Comparison of ENCODE assay signal across 8 mouse cellular contexts in genomic region chr10:62601053-62601791, GRCm38 (mm10). TPM values are rescaled to one million over a fixed set of nuclear protein-coding genes. Genes with fewer than 3 reads are reported as not detected.
A peak's percentile ranks its signal among the peaks of the same experiment; 100 is the strongest.
DNase-seq lines count a peak whose midpoint lies in the region; ATAC-seq and TF ChIP-seq lines count a peak whose summit lies in the region.

No protein-coding gene starts in this region.

- no peak for TF ChIP-seq POLR2A in lung, adult 2 months (IDR thresholded peaks at IDR 0.05; ENCODE audit: borderline replicate concordance, extremely low read depth, low read depth, low read length)

- DNase-seq in lung, adult 2 months = no peak
- no peak for DNase-seq in lung, adult 18-20 months
- DNase-seq in ZHBTc4 (ENCODE audit: low read depth, low spot score) = peak; percentile 29
- peak; percentile 8 for DNase-seq in forebrain, postnatal 0 days
- no peak for DNase-seq in layer of hippocampus, postnatal 36 days
- DNase-seq in urinary bladder, adult 2 months (ENCODE audit: low spot score) = no peak
- DNase-seq in left cerebral cortex, postnatal 4 days = no peak

- intact Hi-C loops in left cerebral cortex, postnatal 4 days (cut with DNase I) = no loop called here

- H3K9ac ChIP-seq in forebrain, postnatal 0 days = peak overlapping the region; percentile 70
- H3K9ac ChIP-seq in liver, embryonic 16.5 days (ENCODE audit: low read depth, low read length) = peak overlapping the region; percentile 54

- peak overlapping the region; percentile 77 for H3K4me2 ChIP-seq in forebrain, postnatal 0 days (ENCODE audit: low read depth)
- peak overlapping the region; percentile 99 for H3K4me2 ChIP-seq in liver, embryonic 16.5 days (ENCODE audit: low read depth, low read length)

- peak overlapping the region; percentile 39 for H3K4me3 ChIP-seq in lung, adult 2 months (replicated peaks; ENCODE audit: extremely low read depth, low read depth, low read length)
- peak overlapping the region; percentile 88 for H3K4me3 ChIP-seq in forebrain, postnatal 0 days (ENCODE audit: low read depth, low read length)
- H3K4me3 ChIP-seq in liver, embryonic 16.5 days (ENCODE audit: low read depth, low read length) = peak overlapping the region; percentile 71

- no peaks in the 10 kb centered on the region for H3K27me3 ChIP-seq in forebrain, postnatal 0 days (ENCODE audit: insufficient read depth, low read length)
- H3K27me3 ChIP-seq in liver, embryonic 16.5 days (ENCODE audit: control insufficient read depth, insufficient read depth, low read depth, low read length) = no peaks in the 10 kb centered on the region

- no peak for ATAC-seq in forebrain, postnatal 0 days
- ATAC-seq in liver, embryonic 16.5 days (ENCODE audit: low read depth) = no peak

- 0 out of 2 replicates have a peak overlapping the region, but pooled peaks have one; percentile 79 for H3K27ac ChIP-seq in forebrain, postnatal 0 days (ENCODE audit: low read depth, low read length)
- no peak overlapping the region for H3K27ac ChIP-seq in liver, embryonic 16.5 days (ENCODE audit: low read length)

- peaks cover 4% of the 10 kb centered on the region; the same call in 1 of the 2 replicates for H3K4me1 ChIP-seq in lung, adult 2 months (ENCODE audit: control insufficient read depth, insufficient read depth, low read length)
- H3K4me1 ChIP-seq in forebrain, postnatal 0 days (ENCODE audit: insufficient read depth) = peaks cover 10% of the 10 kb centered on the region
- H3K4me1 ChIP-seq in liver, embryonic 16.5 days (ENCODE audit: control insufficient read depth, low read depth, low read length) = peaks cover 22% of the 10 kb centered on the region

- no peak for TF ChIP-seq CTCF in lung, adult 2 months (IDR thresholded peaks at IDR 0.05; ENCODE audit: insufficient read depth, low read length)
- TF ChIP-seq CTCF in forebrain, postnatal 0 days (IDR thresholded peaks at IDR 0.05; ENCODE audit: low read depth) = no peak

- H3K36me3 ChIP-seq in forebrain, postnatal 0 days (ENCODE audit: insufficient read depth) = peaks cover 20% of the 10 kb centered on the region
- peaks cover 10% of the 10 kb centered on the region for H3K36me3 ChIP-seq in liver, embryonic 16.5 days (ENCODE audit: control insufficient read depth, insufficient read depth)

- WGBS in lung, adult 2 months = 10% methylated on average over 20 of the region's 20 CpGs
- WGBS in forebrain, postnatal 0 days = 13% methylated on average over 20 of the region's 20 CpGs
- 5% methylated on average over 20 of the region's 20 CpGs for WGBS in liver, embryonic 16.5 days (ENCODE audit: insufficient replicate concordance)

- H3K9me3 ChIP-seq in forebrain, postnatal 0 days (ENCODE audit: low read length) = no peaks in the 10 kb centered on the region
- no peaks in the 10 kb centered on the region for H3K9me3 ChIP-seq in liver, embryonic 16.5 days (replicated peaks; ENCODE audit: control insufficient read depth, low read length)

RNA-seq across cellular contexts. Expression of gene Ddx21, which starts 0.9 kb away (rescaled TPM):
- polyA plus RNA-seq in lung, adult 2 months (2012; rRNA removed) = 7.2 and 13.4 TPM in 2 replicates
- 24.2 and 30.7 TPM in 2 replicates for total RNA-seq in forebrain, postnatal 0 days (2014; rRNA removed)
- polyA plus RNA-seq in forebrain, postnatal 0 days (2015; fragmentation: Nextera tagmentation; extraction: Ambion mirVana) = 10.4 and 11.1 TPM in 2 replicates
- 9.6 and 10.3 TPM in 2 replicates for polyA plus RNA-seq in liver, embryonic 16.5 days (2015; fragmentation: Nextera tagmentation; extraction: Ambion mirVana)
- total RNA-seq in layer of hippocampus, postnatal 36 days (2021) = 10 to 100 TPM; 21.1 to 22.5 TPM
- 33.3 and 37.3 TPM in 2 replicates for polyA plus RNA-seq in urinary bladder, adult 2 months (2012; rRNA removed)
- total RNA-seq in left cerebral cortex, postnatal 4 days (2021) = 10 to 100 TPM; 49.8 to 53.9 TPM

RNA-seq across cellular contexts. Expression of gene Kif1bp, which starts 23.0 kb away (rescaled TPM):
- 37.8 and 45.5 TPM in 2 replicates for polyA plus RNA-seq in lung, adult 2 months (2012; rRNA removed)
- total RNA-seq in forebrain, postnatal 0 days (2014; rRNA removed) = 95.5 and 100 TPM in 2 replicates
- 67.8 and 78.9 TPM in 2 replicates for polyA plus RNA-seq in forebrain, postnatal 0 days (2015; fragmentation: Nextera tagmentation; extraction: Ambion mirVana)
- polyA plus RNA-seq in liver, embryonic 16.5 days (2015; fragmentation: Nextera tagmentation; extraction: Ambion mirVana) = 8.6 and 9.9 TPM in 2 replicates
- total RNA-seq in layer of hippocampus, postnatal 36 days (2021) = 100 to 1,000 TPM; 206 to 214 TPM
- polyA plus RNA-seq in urinary bladder, adult 2 months (2012; rRNA removed) = 31.4 and 34.4 TPM in 2 replicates
- 10 to 100 TPM; 88.7 to 90.0 TPM for total RNA-seq in left cerebral cortex, postnatal 4 days (2021)

RNA-seq across cellular contexts. Expression of gene Ddx50, which starts 49.8 kb away (rescaled TPM):
- polyA plus RNA-seq in lung, adult 2 months (2012; rRNA removed) = 8.9 and 14.1 TPM in 2 replicates
- 77.4 and 91.0 TPM in 2 replicates for total RNA-seq in forebrain, postnatal 0 days (2014; rRNA removed)
- polyA plus RNA-seq in forebrain, postnatal 0 days (2015; fragmentation: Nextera tagmentation; extraction: Ambion mirVana) = 73.1 and 74.5 TPM in 2 replicates
- 34.4 and 35.4 TPM in 2 replicates for polyA plus RNA-seq in liver, embryonic 16.5 days (2015; fragmentation: Nextera tagmentation; extraction: Ambion mirVana)
- 100 to 1,000 TPM in 1 of 2 experiments, 10 to 100 TPM in 1; 86.6 to 101 TPM for total RNA-seq in layer of hippocampus, postnatal 36 days (2021)
- 85.8 and 88.3 TPM in 2 replicates for polyA plus RNA-seq in urinary bladder, adult 2 months (2012; rRNA removed)
- total RNA-seq in left cerebral cortex, postnatal 4 days (2021) = 10 to 100 TPM; 84.2 to 91.9 TPM

Comparison
In these comparisons a context has a peak if more than half of its experiments do, and no peak if none do; other contexts are left out.
1. DNase-seq: peak in ZHBTc4 (single experiment) and forebrain, postnatal 0 days (single experiment); none in lung, adult 2 months (single experiment), lung, adult 18-20 months (0 of 2), layer of hippocampus, postnatal 36 days (0 of 2), urinary bladder, adult 2 months (single experiment) and left cerebral cortex, postnatal 4 days (single experiment).
2. Peak in every context shown above with its lines, with median percentiles within 50 percentile points of each other: H3K4me3 ChIP-seq.